In genomic region chrX:140956272-140956940, GRCm38 (mm10) we compare ENCODE assay signal across 8 mouse cellular contexts. TPM values are rescaled to one million over a fixed set of nuclear protein-coding genes. Genes with fewer than 3 reads are reported as not detected.
DNase-seq lines count a peak whose midpoint lies in the region; ATAC-seq lines count a peak whose summit lies in the region.

Gene Psmd10, minus strand, starts transcription at chrX:140956728.
Gene Atg4a, plus strand, starts transcription at chrX:140956907.

- H3K4me3 ChIP-seq in heart, embryonic 14.5 days (ENCODE audit: control insufficient read depth in 1 of 2, insufficient read depth in 1 of 2, low read depth in 1 of 2, low read length in 2 of 2) = peak within 1 kb of the TSS; percentile 54 to 73
- peak within 1 kb of the TSS; percentile 65 for H3K4me3 ChIP-seq in liver, embryonic 13.5 days (replicated peaks)
- H3K4me3 ChIP-seq in stomach, embryonic 16.5 days (replicated peaks; ENCODE audit: low read length) = peak within 1 kb of the TSS; percentile 61

- H3K27ac ChIP-seq in heart, embryonic 14.5 days (replicated peaks in 1 of 2; ENCODE audit: control insufficient read depth in 1 of 2, insufficient read depth in 1 of 2, low read depth in 2 of 2, low read length in 2 of 2) = no peak within 1 kb of the TSS
- H3K27ac ChIP-seq in liver, embryonic 13.5 days = peak within 1 kb of the TSS; percentile 83
- H3K27ac ChIP-seq in stomach, embryonic 16.5 days (ENCODE audit: low read length) = no peak within 1 kb of the TSS

- no peaks in the 10 kb centered on the region for H3K27me3 ChIP-seq in heart, embryonic 14.5 days (ENCODE audit: control insufficient read depth, insufficient read depth, low read length)
- H3K27me3 ChIP-seq in liver, embryonic 13.5 days = no peaks in the 10 kb centered on the region; the same call in 1 of the 2 replicates
- H3K27me3 ChIP-seq in stomach, embryonic 16.5 days (ENCODE audit: control insufficient read depth, insufficient read depth, low read length) = peaks cover 2% of the 10 kb centered on the region; the same call in 1 of the 2 replicates

- H3K9ac ChIP-seq in heart, embryonic 14.5 days (ENCODE audit: low read length) = peak within 1 kb of the TSS; percentile 64
- H3K9ac ChIP-seq in liver, embryonic 13.5 days = peak within 1 kb of the TSS; percentile 76
- peak within 1 kb of the TSS; percentile 65 for H3K9ac ChIP-seq in stomach, embryonic 16.5 days (ENCODE audit: low read length)

- H3K36me3 ChIP-seq in heart, embryonic 14.5 days (ENCODE audit: control insufficient read depth, insufficient read depth, low read length) = peaks cover 5% of the 10 kb centered on the region; the same call in 1 of the 2 replicates
- H3K36me3 ChIP-seq in liver, embryonic 13.5 days = peaks cover 4% of the 10 kb centered on the region; the same call in 1 of the 2 replicates
- no peaks in the 10 kb centered on the region for H3K36me3 ChIP-seq in stomach, embryonic 16.5 days (ENCODE audit: control insufficient read depth, insufficient read depth, low read length)

- ATAC-seq in CD4-positive, CD25-positive, alpha-beta regulatory T cell, adult 4 months = peak; percentile 98
- peak; percentile 96 for ATAC-seq in heart, embryonic 14.5 days (ENCODE audit: insufficient number of reproducible peaks, insufficient read depth, low FRiP score, low read depth)
- peak; percentile 91 for ATAC-seq in liver, embryonic 13.5 days (ENCODE audit: low read depth)
- ATAC-seq in stomach, embryonic 16.5 days (ENCODE audit: insufficient read depth, low FRiP score) = peak; percentile 97

- peak; percentile 87 for DNase-seq in c-Kit-negative CD71-positive TER-119-positive erythroid progenitor cells, embryonic 14.5 days (ENCODE audit: low read depth, low spot score)
- peak; percentile 86 for DNase-seq in fibroblast of lung, adult 2 months (ENCODE audit: low read depth)
- DNase-seq in kidney, postnatal 14 days = peak; percentile 95
- DNase-seq in liver, embryonic 13.5 days = peak; percentile 89
- peak; percentile 84 for DNase-seq in neural tube, embryonic 10.5 days (ENCODE audit: extremely low spot score, low spot score)

- H3K4me1 ChIP-seq in heart, embryonic 14.5 days (ENCODE audit: control insufficient read depth in 2 of 2, insufficient read depth in 2 of 2, low read length in 2 of 2) = 0 out of 4 replicates have a peak, but pooled peaks cover 0 to 3% of the 10 kb centered on the region in 2 experiments
- no peaks in the 10 kb centered on the region for H3K4me1 ChIP-seq in liver, embryonic 13.5 days (replicated peaks)
- H3K4me1 ChIP-seq in stomach, embryonic 16.5 days (ENCODE audit: control insufficient read depth, insufficient read depth, low read length) = no peaks in the 10 kb centered on the region

- 22% methylated on average over 23 of the region's 23 CpGs for WGBS in heart, embryonic 14.5 days
- WGBS in liver, embryonic 13.5 days (ENCODE audit: insufficient replicate concordance) = 12% methylated on average over 23 of the region's 23 CpGs
- 11% methylated on average over 23 of the region's 23 CpGs for WGBS in stomach, embryonic 16.5 days

- no peaks in the 10 kb centered on the region for H3K9me3 ChIP-seq in heart, embryonic 14.5 days (ENCODE audit: control insufficient read depth, low read length)
- no peaks in the 10 kb centered on the region for H3K9me3 ChIP-seq in liver, embryonic 13.5 days (replicated peaks)
- no peaks in the 10 kb centered on the region for H3K9me3 ChIP-seq in stomach, embryonic 16.5 days (replicated peaks; ENCODE audit: control insufficient read depth, low read length)

- H3K4me2 ChIP-seq in heart, embryonic 14.5 days (ENCODE audit: low read length) = peak within 1 kb of the TSS; percentile 64
- peak within 1 kb of the TSS; percentile 70 for H3K4me2 ChIP-seq in liver, embryonic 13.5 days
- H3K4me2 ChIP-seq in stomach, embryonic 16.5 days (ENCODE audit: low read depth, low read length) = peak within 1 kb of the TSS; percentile 58

RNA-seq across cellular contexts. Expression of gene Psmd10, which starts in this region (rescaled TPM):
- polyA plus RNA-seq in CD4-positive, CD25-positive, alpha-beta regulatory T cell, adult 4 months (2017; shearing (Covaris generic)) = 10 to 100 TPM; 66.2 to 67.6 TPM
- 39.1 and 40.5 TPM in 2 replicates for polyA plus RNA-seq in heart, embryonic 14.5 days (2014; fragmentation: Nextera tagmentation; extraction: Ambion mirVana)
- polyA plus RNA-seq in liver, embryonic 13.5 days (2015; fragmentation: Nextera tagmentation; extraction: Ambion mirVana) = 46.6 and 47.4 TPM in 2 replicates
- polyA plus RNA-seq in stomach, embryonic 16.5 days (2015; fragmentation: Nextera tagmentation; extraction: Ambion mirVana) = 44.4 and 44.8 TPM in 2 replicates

RNA-seq across cellular contexts. Expression of gene Atg4a, which starts in this region (rescaled TPM):
- 10 to 100 TPM; 31.4 to 35.8 TPM for polyA plus RNA-seq in CD4-positive, CD25-positive, alpha-beta regulatory T cell, adult 4 months (2017; shearing (Covaris generic))
- polyA plus RNA-seq in heart, embryonic 14.5 days (2014; fragmentation: Nextera tagmentation; extraction: Ambion mirVana) = 12.9 and 14.6 TPM in 2 replicates
- polyA plus RNA-seq in liver, embryonic 13.5 days (2015; fragmentation: Nextera tagmentation; extraction: Ambion mirVana) = 23.9 and 29.3 TPM in 2 replicates
- 19.5 and 20.2 TPM in 2 replicates for polyA plus RNA-seq in stomach, embryonic 16.5 days (2015; fragmentation: Nextera tagmentation; extraction: Ambion mirVana)
